Mouse (Mus musculus): ENCODE results near the gene Enpp5.

GRCm38 (mm10) chr17:44088226-44088625 lies 9.6 kb downstream of the Enpp5 start:
- no peak for TF ChIP-seq CTCF (conservative IDR thresholded peaks at IDR 0.05; ENCODE audit: low read length)
- no peak for TF ChIP-seq NANOG (IDR thresholded peaks at IDR 0.05; ENCODE audit: borderline replicate concordance, low read length)
- TF ChIP-seq POU5F1 (IDR thresholded peaks at IDR 0.05; ENCODE audit: borderline replicate concordance, low read length) = no peak
